Mouse (Mus musculus): ENCODE data around the gene Cdc27.

DNA sequence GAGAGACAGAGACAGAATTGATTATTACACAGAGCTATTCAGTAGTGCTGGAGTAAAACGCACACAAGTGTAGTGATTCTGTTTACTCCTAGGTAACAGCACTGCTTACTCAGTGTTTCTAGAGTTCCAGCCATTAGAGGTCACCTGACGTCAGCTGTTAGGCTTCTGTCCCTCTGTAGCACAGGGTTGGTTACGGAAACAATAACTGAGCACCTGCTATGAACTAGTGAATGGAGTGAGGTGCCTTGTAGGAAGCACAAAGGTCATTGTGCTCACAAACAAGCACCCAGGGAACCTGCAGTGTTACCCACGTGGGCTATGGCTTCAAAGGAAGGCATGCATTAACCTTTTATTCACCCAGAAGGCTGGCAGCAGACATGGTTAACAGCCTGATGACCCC, 70.9 kb downstream of the Cdc27 start:
- TF ChIP-seq CTCF (IDR thresholded peaks at IDR 0.05) (no peak), POLR2A (IDR thresholded peaks at IDR 0.05; ENCODE audit: insufficient read depth, low read depth, low read length) (no peak), EP300 (IDR thresholded peaks at IDR 0.05; ENCODE audit: insufficient read depth, low read depth, low read length) (no peak)
